Mouse (Mus musculus) bone marrow macrophage, adult 2 months (primary cell): Measurements from ENCODE around the gene Sag.

Source experiments
- CTCF ChIP-seq: IDR thresholded peaks from 2 replicates; pipeline ENCODE4 v1.5.1; 2012; ENCODE audit warnings: low read depth, mild to moderate bottlenecking, low read length, moderate library complexity
- POLR2A ChIP-seq: IDR thresholded peaks from 2 replicates; pipeline ENCODE4 v1.6.1; 2012; ENCODE audit warnings: mild to moderate bottlenecking, low read depth, low read length, borderline replicate concordance

DNA sequence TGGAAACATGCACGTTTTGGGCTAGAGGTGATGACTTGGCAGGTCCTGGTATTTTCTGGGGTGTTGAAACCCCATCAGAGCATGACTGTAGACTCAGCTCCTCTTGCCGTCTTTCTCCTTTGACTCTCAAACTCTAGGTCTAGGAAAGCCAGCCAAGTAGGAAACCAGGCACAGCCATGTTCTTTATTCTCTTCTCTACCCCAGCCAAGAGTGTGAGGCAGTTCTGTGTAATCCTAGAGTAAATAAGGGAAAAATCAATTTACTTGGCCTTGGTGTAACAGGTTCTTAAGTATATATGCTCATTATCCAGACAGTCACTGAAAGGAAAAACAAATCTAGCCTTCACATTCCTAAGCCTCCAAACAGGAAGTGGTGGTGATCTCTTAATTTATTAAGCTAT is 30.1 kb upstream of the Sag start:
- TF ChIP-seq POLR2A = no peak
- TF ChIP-seq CTCF = no peak
